Mouse (Mus musculus): ENCODE results near the gene Ankrd17. TPM values are rescaled to one million over a fixed set of nuclear protein-coding genes. Genes with fewer than 3 reads are reported as not detected.
A peak's percentile ranks its signal among the peaks of the same experiment; 100 is the strongest.

Gene Ankrd17
- polyA plus RNA-seq, 1 experiment from 2014 or later: 28.7 TPM

- Histone ChIP-seq H3K36me3 (ENCODE audit: control insufficient read depth, insufficient read depth, low read length) (peaks cover 16% of the 10 kb centered on the region), H3K4me1 (ENCODE audit: control insufficient read depth, insufficient read depth, low read length) (no peaks in the 10 kb centered on the region), H3K9me3 (ENCODE audit: control insufficient read depth, low read length) (no peaks in the 10 kb centered on the region), H3K27ac (ENCODE audit: low read depth, low read length) (no peak overlapping the region), H3K4me2 (ENCODE audit: low read depth) (no peak overlapping the region), H3K9ac (ENCODE audit: low read length) (no peak overlapping the region), H3K4me3 (ENCODE audit: low read depth, low read length) (no peak overlapping the region), H3K27me3 (ENCODE audit: control insufficient read depth, insufficient read depth, low read length) (no peaks in the 10 kb centered on the region)
- 85% methylated on average over 2 of the region's 2 CpGs for WGBS
- DNase-seq (ENCODE audit: low spot score) (no peak), ATAC-seq (ENCODE audit: insufficient read depth, low FRiP score, low TSS enrichment) (no peak)
These were observed 119.4 kb downstream of the Ankrd17 start for GRCm38 (mm10) chr5:90246987-90247386.

- H3K27ac ChIP-seq (ENCODE audit: low read depth, low read length): no peak overlapping the region
- ATAC-seq (ENCODE audit: insufficient read depth, low FRiP score, low TSS enrichment): no peak
- H3K4me3 ChIP-seq (ENCODE audit: low read depth, low read length): no peak overlapping the region
- no peak for DNase-seq (ENCODE audit: low spot score)
- WGBS: 81% methylated on average over 4 of the region's 4 CpGs
- H3K9ac ChIP-seq (ENCODE audit: low read length): no peak overlapping the region
- no peaks in the 10 kb centered on the region for H3K27me3 ChIP-seq (ENCODE audit: control insufficient read depth, insufficient read depth, low read length)
- H3K4me1 ChIP-seq (ENCODE audit: control insufficient read depth, insufficient read depth, low read length): no peaks in the 10 kb centered on the region
- no peaks in the 10 kb centered on the region for H3K9me3 ChIP-seq (ENCODE audit: control insufficient read depth, low read length)
- peaks cover 14% of the 10 kb centered on the region for H3K36me3 ChIP-seq (ENCODE audit: control insufficient read depth, insufficient read depth, low read length)
- H3K4me2 ChIP-seq (ENCODE audit: low read depth): no peak overlapping the region
These were observed 119.8 kb downstream of the Ankrd17 start for GRCm38 (mm10) chr5:90246567-90246966.

GRCm38 (mm10) chr5:90245416-90245815 is 121.0 kb downstream of the Ankrd17 start:
- DNase-seq (ENCODE audit: low spot score) (no peak), ATAC-seq (ENCODE audit: insufficient read depth, low FRiP score, low TSS enrichment) (no peak)
- WGBS: 70% methylated on average over 4 of the region's 4 CpGs
- H3K27ac ChIP-seq (ENCODE audit: low read depth, low read length): no peak overlapping the region
- H3K27me3 ChIP-seq (ENCODE audit: control insufficient read depth, insufficient read depth, low read length): no peaks in the 10 kb centered on the region
- H3K4me2 ChIP-seq (ENCODE audit: low read depth): no peak overlapping the region
- no peak overlapping the region for H3K9ac ChIP-seq (ENCODE audit: low read length)
- H3K9me3 ChIP-seq (ENCODE audit: control insufficient read depth, low read length): no peaks in the 10 kb centered on the region
- H3K4me3 ChIP-seq (ENCODE audit: low read depth, low read length): no peak overlapping the region
- H3K4me1 ChIP-seq (ENCODE audit: control insufficient read depth, insufficient read depth, low read length): no peaks in the 10 kb centered on the region
- peaks cover 14% of the 10 kb centered on the region for H3K36me3 ChIP-seq (ENCODE audit: control insufficient read depth, insufficient read depth, low read length)

- H3K9me3 ChIP-seq (ENCODE audit: control insufficient read depth, low read length): no peaks in the 10 kb centered on the region
- H3K4me3 ChIP-seq (ENCODE audit: low read depth, low read length): no peak overlapping the region
- no peak overlapping the region for H3K27ac ChIP-seq (ENCODE audit: low read depth, low read length)
- no peak for DNase-seq (ENCODE audit: low spot score)
- WGBS: 97% methylated on average over 8 of the region's 8 CpGs
- no peaks in the 10 kb centered on the region for H3K4me1 ChIP-seq (ENCODE audit: control insufficient read depth, insufficient read depth, low read length)
- no peaks in the 10 kb centered on the region; the same call in 1 of the 2 replicates for H3K36me3 ChIP-seq (ENCODE audit: control insufficient read depth, insufficient read depth, low read length)
- no peak overlapping the region for H3K9ac ChIP-seq (ENCODE audit: low read length)
- no peaks in the 10 kb centered on the region for H3K27me3 ChIP-seq (ENCODE audit: control insufficient read depth, insufficient read depth, low read length)
- H3K4me2 ChIP-seq (ENCODE audit: low read depth): no peak overlapping the region
- no peak for ATAC-seq (ENCODE audit: insufficient read depth, low FRiP score, low TSS enrichment)
These were observed 131.2 kb downstream of the Ankrd17 start for GRCm38 (mm10) chr5:90235217-90235616.

- Histone ChIP-seq H3K4me1 (ENCODE audit: control insufficient read depth, insufficient read depth, low read length) (no peaks in the 10 kb centered on the region), H3K36me3 (ENCODE audit: control insufficient read depth, insufficient read depth, low read length) (no peaks in the 10 kb centered on the region; the same call in 1 of the 2 replicates), H3K27ac (ENCODE audit: low read depth, low read length) (no peak overlapping the region), H3K27me3 (ENCODE audit: control insufficient read depth, insufficient read depth, low read length) (no peaks in the 10 kb centered on the region), H3K4me2 (ENCODE audit: low read depth) (no peak overlapping the region), H3K9me3 (ENCODE audit: control insufficient read depth, low read length) (no peaks in the 10 kb centered on the region), H3K4me3 (ENCODE audit: low read depth, low read length) (no peak overlapping the region), H3K9ac (ENCODE audit: low read length) (no peak overlapping the region)
- 98% methylated on average over 4 of the region's 4 CpGs for WGBS
- DNase-seq (ENCODE audit: low spot score): no peak
- no peak for ATAC-seq (ENCODE audit: insufficient read depth, low FRiP score, low TSS enrichment)
These were observed 133.1 kb downstream of the Ankrd17 start for GRCm38 (mm10) chr5:90233305-90233704.

- H3K36me3 ChIP-seq (ENCODE audit: control insufficient read depth, insufficient read depth, low read length): no peaks in the 10 kb centered on the region; the same call in 1 of the 2 replicates
- no peak overlapping the region for H3K27ac ChIP-seq (ENCODE audit: low read depth, low read length)
- H3K4me3 ChIP-seq (ENCODE audit: low read depth, low read length): no peak overlapping the region
- no peaks in the 10 kb centered on the region for H3K4me1 ChIP-seq (ENCODE audit: control insufficient read depth, insufficient read depth, low read length)
- H3K9ac ChIP-seq (ENCODE audit: low read length): no peak overlapping the region
- no peak for ATAC-seq (ENCODE audit: insufficient read depth, low FRiP score, low TSS enrichment)
- 93% methylated on average over 2 of the region's 2 CpGs for WGBS
- no peaks in the 10 kb centered on the region for H3K9me3 ChIP-seq (ENCODE audit: control insufficient read depth, low read length)
- H3K27me3 ChIP-seq (ENCODE audit: control insufficient read depth, insufficient read depth, low read length): no peaks in the 10 kb centered on the region
- no peak overlapping the region for H3K4me2 ChIP-seq (ENCODE audit: low read depth)
- DNase-seq (ENCODE audit: low spot score): no peak
These were observed 136.6 kb downstream of the Ankrd17 start for GRCm38 (mm10) chr5:90229760-90230159.

- Histone ChIP-seq H3K9me3 (ENCODE audit: control insufficient read depth, low read length) (no peaks in the 10 kb centered on the region), H3K4me2 (ENCODE audit: low read depth) (no peak overlapping the region), H3K9ac (ENCODE audit: low read length) (no peak overlapping the region), H3K27ac (ENCODE audit: low read depth, low read length) (no peak overlapping the region), H3K4me3 (ENCODE audit: low read depth, low read length) (no peak overlapping the region), H3K36me3 (ENCODE audit: control insufficient read depth, insufficient read depth, low read length) (no peaks in the 10 kb centered on the region; the same call in 1 of the 2 replicates), H3K4me1 (ENCODE audit: control insufficient read depth, insufficient read depth, low read length) (no peaks in the 10 kb centered on the region; the same call in 1 of the 2 replicates), H3K27me3 (ENCODE audit: control insufficient read depth, insufficient read depth, low read length) (no peaks in the 10 kb centered on the region)
- no peak for ATAC-seq (ENCODE audit: insufficient read depth, low FRiP score, low TSS enrichment)
- DNase-seq (ENCODE audit: low spot score): no peak
- 93% methylated on average over 3 of the region's 3 CpGs for WGBS
These were observed 139.7 kb downstream of the Ankrd17 start for GRCm38 (mm10) chr5:90226696-90227095.

- WGBS: 90% methylated on average over 5 of the region's 5 CpGs
- no peak for ATAC-seq (ENCODE audit: insufficient read depth, low FRiP score, low TSS enrichment)
These were observed 141.6 kb downstream of the Ankrd17 start for GRCm38 (mm10) chr5:90224730-90225129.

GRCm38 (mm10) chr5:90223534-90224381 is 142.6 kb downstream of the Ankrd17 start, which contains the start of gene Cox18:
TSS of gene Cox18 (minus strand) at chr5:90224001.
- Histone ChIP-seq H3K27me3 (ENCODE audit: control insufficient read depth, insufficient read depth, low read length) (no peaks in the 10 kb centered on the region), H3K9ac (ENCODE audit: low read length) (peak within 1 kb of the TSS; percentile 81), H3K4me1 (ENCODE audit: control insufficient read depth, insufficient read depth, low read length) (no peaks in the 10 kb centered on the region; the same call in 1 of the 2 replicates), H3K4me3 (ENCODE audit: low read depth, low read length) (peak within 1 kb of the TSS; percentile 80), H3K27ac (ENCODE audit: low read depth, low read length) (peak within 1 kb of the TSS; percentile 72; the same call in 1 of the 2 replicates), H3K36me3 (ENCODE audit: control insufficient read depth, insufficient read depth, low read length) (no peaks in the 10 kb centered on the region), H3K9me3 (ENCODE audit: control insufficient read depth, low read length) (no peaks in the 10 kb centered on the region), H3K4me2 (ENCODE audit: low read depth) (peak within 1 kb of the TSS; percentile 64)
- DNase-seq (ENCODE audit: low spot score) (peak; percentile 98), ATAC-seq (ENCODE audit: insufficient read depth, low FRiP score, low TSS enrichment) (peak; percentile 96)
- under 1% methylated on average over 61 of the region's 62 CpGs for WGBS

More at GRCm38 (mm10) chr5:90224730-90225129, 141.6 kb downstream of the Ankrd17 start:
- H3K4me3 ChIP-seq (ENCODE audit: low read depth, low read length): no peak overlapping the region
- H3K4me2 ChIP-seq (ENCODE audit: low read depth): no peak overlapping the region
- H3K9me3 ChIP-seq (ENCODE audit: control insufficient read depth, low read length): no peaks in the 10 kb centered on the region
- H3K4me1 ChIP-seq (ENCODE audit: control insufficient read depth, insufficient read depth, low read length): no peaks in the 10 kb centered on the region; the same call in 1 of the 2 replicates
- H3K27ac ChIP-seq (ENCODE audit: low read depth, low read length): no peak overlapping the region
- no peak overlapping the region for H3K9ac ChIP-seq (ENCODE audit: low read length)
- no peaks in the 10 kb centered on the region; the same call in 1 of the 2 replicates for H3K36me3 ChIP-seq (ENCODE audit: control insufficient read depth, insufficient read depth, low read length)
- H3K27me3 ChIP-seq (ENCODE audit: control insufficient read depth, insufficient read depth, low read length): no peaks in the 10 kb centered on the region
- DNase-seq (ENCODE audit: low spot score): no peak

Measured in neural tube, embryonic 11.5 days (tissue).